Mouse (Mus musculus) cerebellum, postnatal 36 days (tissue): Measurements from ENCODE around the gene Hcn4.
A peak's percentile ranks its signal among the peaks of the same experiment; 100 is the strongest.

Source experiments
- DNase-seq, 2 experiments: peaks; one replicate each; pipeline ENCODE4 v3.0.0; 2021 to 2022; ENCODE audit warnings: mixed read lengths in 2 of 2

Gene Hcn4

GRCm38 (mm10) chr9:58823139-58823917 lies at the start of gene Hcn4:
Gene Hcn4, plus strand, starts transcription at chr9:58823412.
- DNase-seq = peak; percentile 18 to 19

DNA sequence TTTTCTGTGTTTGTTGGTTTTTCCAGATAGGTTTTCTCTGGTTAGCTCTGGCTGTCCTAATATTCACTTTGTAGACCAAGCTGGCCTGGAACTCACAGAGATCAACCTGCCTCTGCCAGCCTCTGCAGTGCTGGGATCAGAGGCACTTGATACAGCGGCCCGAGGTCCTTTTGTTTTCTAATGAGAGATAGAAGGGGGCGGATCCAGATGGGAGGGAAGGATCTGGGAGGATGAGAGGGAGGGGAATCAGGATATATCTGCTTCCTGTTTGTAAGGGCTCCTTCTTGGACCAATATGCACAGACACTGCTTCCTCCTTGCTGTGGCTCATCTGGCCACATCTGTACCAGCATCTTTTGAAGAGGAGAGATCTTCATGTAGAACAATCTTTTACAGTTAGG lies 48.5 kb upstream of the Hcn4 start:
- DNase-seq = no peak

- no peak for DNase-seq
These were observed 47.8 kb upstream of the Hcn4 start for GRCm38 (mm10) chr9:58775363-58775762.

GRCm38 (mm10) chr9:58789476-58789875 lies 33.7 kb upstream of the Hcn4 start:
- DNase-seq = no peak

DNA sequence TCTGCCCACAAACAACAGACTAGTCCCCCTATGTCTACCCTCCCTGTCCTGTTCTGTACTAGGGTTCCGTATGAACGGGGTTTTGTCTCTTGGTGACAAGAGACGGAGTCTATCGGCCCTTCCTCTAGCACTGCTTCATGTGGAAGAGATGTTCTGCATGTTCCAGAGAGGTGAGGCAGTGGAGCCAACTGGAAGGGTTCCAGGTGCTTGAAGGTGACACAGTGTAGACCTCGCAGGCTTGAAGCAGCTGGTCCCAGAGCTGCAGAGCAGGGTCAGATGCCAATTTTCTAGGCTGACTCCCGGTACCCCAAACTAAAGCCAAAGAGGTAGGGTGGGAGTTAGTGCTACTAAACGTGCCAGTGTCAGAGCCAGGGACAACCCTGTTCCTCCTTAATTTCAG lies 25.1 kb upstream of the Hcn4 start:
- no peak for DNase-seq

DNA sequence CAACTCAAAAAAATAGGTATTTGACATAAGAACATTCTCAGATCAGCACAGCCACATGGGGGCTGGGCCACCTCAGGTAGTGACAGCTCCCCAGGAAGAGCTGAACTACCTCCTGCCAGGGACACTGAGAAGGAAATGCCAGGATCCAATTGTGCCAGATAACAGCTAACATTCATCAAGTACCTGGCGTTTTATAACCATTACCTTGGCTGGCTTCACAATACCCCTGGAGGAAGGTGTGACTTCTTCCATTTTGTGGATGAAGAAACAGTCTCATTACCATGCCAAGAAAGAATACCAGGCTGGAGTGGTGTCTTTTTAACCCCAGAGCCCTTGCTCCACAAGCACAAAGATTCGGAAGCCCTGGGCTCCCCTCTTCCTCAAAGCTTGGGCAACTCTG lies 21.8 kb upstream of the Hcn4 start:
- DNase-seq = no peak

- DNase-seq = no peak
These were observed 20.9 kb upstream of the Hcn4 start for GRCm38 (mm10) chr9:58802294-58802693.

- no peak for DNase-seq
These were observed 20.4 kb upstream of the Hcn4 start for GRCm38 (mm10) chr9:58802802-58803201.

GRCm38 (mm10) chr9:58805601-58806318 lies 17.5 kb upstream of the Hcn4 start:
- DNase-seq = peak; percentile 17 to 28

- DNase-seq = no peak
These were observed 12.0 kb upstream of the Hcn4 start for GRCm38 (mm10) chr9:58811171-58811570.

DNA sequence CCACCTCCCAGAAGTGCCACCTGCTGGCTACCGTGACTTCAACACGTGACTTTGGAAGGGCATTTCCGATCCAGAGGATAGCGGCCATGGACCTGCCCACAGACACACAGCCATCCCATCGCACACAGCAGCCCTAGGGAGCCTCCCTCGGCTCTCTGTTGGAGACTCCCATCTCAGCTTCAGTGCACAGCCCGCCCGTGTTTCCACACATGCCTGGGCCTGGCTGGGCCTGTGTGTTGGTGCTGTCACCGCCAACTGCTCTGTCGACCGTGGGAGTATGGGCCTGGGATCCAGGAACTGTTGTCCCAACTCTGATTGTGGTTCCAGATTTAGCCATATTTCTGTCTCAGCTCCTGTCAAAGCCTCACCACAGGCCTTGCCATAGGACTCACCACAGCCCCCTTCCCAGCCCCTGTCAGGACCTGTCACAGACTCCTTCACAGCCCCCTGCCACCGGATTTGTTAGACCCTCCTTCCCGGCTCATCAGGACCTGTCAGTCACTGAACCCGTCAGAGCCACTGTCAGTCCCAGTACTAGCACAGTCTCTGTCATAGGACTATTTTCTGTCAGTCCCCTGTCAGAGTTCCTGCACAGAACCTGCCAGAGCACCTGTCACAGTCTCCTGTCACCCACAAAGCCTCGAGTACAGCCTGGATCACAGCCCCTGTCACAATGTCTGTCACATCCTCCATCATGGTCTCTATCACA lies 7.5 kb upstream of the Hcn4 start:
- DNase-seq = no peak

DNA sequence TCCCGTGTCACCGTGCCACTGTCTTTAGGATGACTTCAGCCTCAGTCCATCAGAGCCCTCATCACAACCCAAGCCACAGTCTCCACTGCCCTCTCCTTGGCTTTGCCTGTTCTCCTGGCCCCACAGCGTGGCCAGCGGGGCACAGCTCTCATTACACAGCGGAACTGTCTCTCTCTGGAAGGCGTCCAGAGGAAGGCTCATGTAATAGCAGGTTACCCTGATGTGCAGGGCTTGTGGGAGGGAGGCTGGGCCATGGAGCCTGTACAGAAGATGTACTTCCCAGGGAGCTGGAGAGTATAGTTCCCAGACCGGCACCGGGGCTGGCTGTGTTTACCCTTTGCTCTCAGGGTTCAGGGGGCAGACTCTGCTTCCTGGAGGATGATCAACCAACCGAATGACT lies 6.8 kb upstream of the Hcn4 start:
- no peak for DNase-seq

- DNase-seq = no peak
These were observed 5.5 kb upstream of the Hcn4 start for GRCm38 (mm10) chr9:58817676-58818075.

DNA sequence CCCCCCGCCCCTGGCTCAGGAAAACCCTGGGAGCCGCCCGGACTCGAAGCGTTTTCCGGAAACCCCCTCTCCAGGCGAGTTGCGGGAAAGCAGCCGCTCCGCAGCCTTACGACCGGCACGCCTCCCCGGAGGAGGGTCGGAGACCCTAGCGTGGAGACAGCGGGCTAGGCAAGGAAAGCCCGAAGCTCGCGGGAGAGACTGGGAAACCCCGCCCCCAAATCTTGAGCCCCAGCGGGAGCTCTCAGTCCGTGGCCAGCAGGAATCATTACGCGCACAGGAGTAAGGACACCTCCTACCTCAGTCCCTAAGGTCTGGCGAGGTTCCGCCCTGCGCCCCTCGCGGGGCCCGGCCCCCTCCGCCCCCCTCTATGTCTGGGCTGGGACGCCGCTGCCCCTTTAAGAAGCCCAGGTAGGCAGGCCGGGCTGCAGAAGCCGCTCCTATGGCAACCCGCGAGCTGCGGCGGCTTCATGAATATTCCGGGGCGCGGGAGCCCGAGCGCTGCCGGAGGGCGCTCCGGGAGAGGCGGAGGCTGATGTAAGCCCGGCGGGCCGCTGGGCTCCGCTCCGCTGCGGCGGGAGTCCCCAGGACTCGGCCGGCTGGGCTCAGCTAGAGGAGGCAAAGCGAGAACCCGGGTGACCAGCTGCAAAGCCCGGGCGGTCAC lies 651 bp upstream of the Hcn4 start:
- peak; percentile 53 to 56 for DNase-seq

DNA sequence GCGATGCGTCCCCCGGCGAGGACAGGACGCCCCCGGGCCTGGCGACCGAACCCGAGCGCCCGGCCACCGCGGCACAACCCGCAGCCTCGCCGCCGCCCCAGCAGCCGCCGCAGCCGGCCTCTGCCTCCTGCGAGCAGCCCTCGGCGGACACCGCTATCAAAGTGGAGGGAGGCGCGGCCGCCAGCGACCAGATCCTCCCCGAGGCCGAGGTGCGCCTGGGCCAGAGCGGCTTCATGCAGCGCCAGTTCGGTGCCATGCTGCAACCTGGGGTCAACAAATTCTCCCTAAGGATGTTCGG lies 655 bp downstream of the Hcn4 start:
- no peak for DNase-seq

DNA sequence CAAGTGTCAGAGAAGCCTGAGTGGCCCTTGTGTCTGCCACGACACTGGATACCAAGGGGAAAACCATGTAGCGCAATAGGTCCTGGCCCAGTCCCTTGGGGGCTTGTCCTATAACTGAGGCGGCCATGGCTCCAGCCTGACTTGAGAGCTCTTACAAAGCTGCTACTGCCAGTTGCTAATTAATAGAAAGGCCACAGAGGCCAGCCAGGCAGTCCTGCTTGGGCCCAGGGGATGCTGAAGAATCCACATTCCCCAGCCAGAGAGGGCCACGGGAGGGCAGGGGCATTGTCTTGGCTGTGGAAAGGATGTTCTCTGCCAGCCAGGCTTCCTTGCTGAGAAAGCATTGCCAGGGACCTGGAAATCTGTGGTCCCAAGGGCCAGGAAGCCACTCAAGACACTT lies 6.4 kb downstream of the Hcn4 start:
- DNase-seq = no peak

DNA sequence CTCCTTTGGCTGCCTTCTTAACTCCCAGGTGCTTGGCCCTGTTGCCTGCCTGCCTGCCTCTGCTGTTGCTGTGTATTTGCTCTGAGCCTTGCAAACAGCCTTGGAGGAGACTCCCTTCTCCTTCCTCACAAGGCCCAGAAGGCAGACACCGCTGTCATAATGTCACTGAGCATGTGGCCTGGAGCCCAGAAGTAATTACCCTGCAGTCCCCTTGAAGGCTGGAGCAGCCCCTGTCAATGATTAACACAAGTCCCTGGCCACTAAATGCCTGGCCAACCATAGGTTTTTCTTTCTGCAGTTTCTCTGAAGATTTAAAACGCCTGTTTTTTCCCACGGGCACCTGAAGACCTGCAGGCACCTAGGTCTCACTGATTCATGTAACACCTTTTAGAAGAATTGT lies 9.7 kb downstream of the Hcn4 start:
- no peak for DNase-seq

GRCm38 (mm10) chr9:58837174-58837573 lies 14.0 kb downstream of the Hcn4 start:
- DNase-seq = no peak

- DNase-seq = peak in 1 of 2 experiments; percentile 30
These were observed 15.3 kb downstream of the Hcn4 start for GRCm38 (mm10) chr9:58838504-58838903.

GRCm38 (mm10) chr9:58841655-58842054 lies 18.4 kb downstream of the Hcn4 start:
- peak; percentile 31 to 41 for DNase-seq

- DNase-seq = no peak
These were observed 21.4 kb downstream of the Hcn4 start for GRCm38 (mm10) chr9:58844597-58844996.

DNA sequence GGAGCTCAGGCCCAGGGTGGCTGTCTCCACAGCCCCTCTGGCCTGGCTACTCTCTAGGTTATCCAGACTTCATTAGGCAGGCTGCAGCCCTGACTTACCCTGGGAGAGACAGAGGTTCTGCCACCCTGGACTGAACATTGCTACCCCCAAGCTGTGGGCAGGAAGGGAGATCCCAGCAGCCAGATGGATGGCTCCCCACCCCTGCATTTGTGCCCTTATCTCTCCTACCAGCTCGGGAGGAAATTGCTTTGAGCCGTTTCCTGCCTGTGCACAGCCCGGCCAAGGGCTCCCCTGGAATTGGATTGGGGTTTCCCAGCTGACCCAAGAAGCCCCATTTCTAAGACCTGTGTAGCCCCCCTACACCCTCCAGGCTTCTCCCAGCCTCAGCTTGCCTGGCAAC lies 23.8 kb downstream of the Hcn4 start:
- DNase-seq = no peak

GRCm38 (mm10) chr9:58847676-58848075 lies 24.5 kb downstream of the Hcn4 start:
- no peak for DNase-seq
